Mouse (Mus musculus): ENCODE measurements around the gene Antxr1. TPM values are rescaled to one million over a fixed set of nuclear protein-coding genes. Genes with fewer than 3 reads are reported as not detected.

Antxr1 gene
- polyA plus RNA-seq, 1 experiment from 2014 or later, result 8.0 TPM

GRCm38 (mm10) chr6:87302746-87303145, 32.9 kb downstream of the Antxr1 start:
- Histone ChIP-seq H3K36me3 (ENCODE audit: control insufficient read depth, insufficient read depth, low read length) (no peaks in the 10 kb centered on the region), H3K27ac (ENCODE audit: low read length) (no peak overlapping the region), H3K9ac (ENCODE audit: low read length) (no peak overlapping the region), H3K4me3 (replicated peaks; ENCODE audit: low read length) (no peak overlapping the region), H3K27me3 (ENCODE audit: control insufficient read depth, insufficient read depth, low read length) (no peaks in the 10 kb centered on the region), H3K4me1 (ENCODE audit: control insufficient read depth, insufficient read depth, low read length) (no peaks in the 10 kb centered on the region), H3K4me2 (ENCODE audit: low read depth, low read length) (no peak overlapping the region), H3K9me3 (replicated peaks; ENCODE audit: control insufficient read depth, low read length) (no peaks in the 10 kb centered on the region)
- ATAC-seq (ENCODE audit: insufficient read depth, low FRiP score), result no peak
- WGBS, result 68% methylated on average over 5 of the region's 5 CpGs

- WGBS, result 47% methylated on average over 4 of the region's 4 CpGs
- ATAC-seq (ENCODE audit: insufficient read depth, low FRiP score), result no peak
Measured at GRCm38 (mm10) chr6:87301991-87302390, 33.6 kb downstream of the Antxr1 start.

GRCm38 (mm10) chr6:87294904-87295303, 40.7 kb downstream of the Antxr1 start:
- Histone ChIP-seq H3K27ac (ENCODE audit: low read length) (no peak overlapping the region), H3K36me3 (ENCODE audit: control insufficient read depth, insufficient read depth, low read length) (no peaks in the 10 kb centered on the region), H3K9ac (ENCODE audit: low read length) (no peak overlapping the region), H3K4me1 (ENCODE audit: control insufficient read depth, insufficient read depth, low read length) (no peaks in the 10 kb centered on the region), H3K9me3 (replicated peaks; ENCODE audit: control insufficient read depth, low read length) (no peaks in the 10 kb centered on the region), H3K27me3 (ENCODE audit: control insufficient read depth, insufficient read depth, low read length) (no peaks in the 10 kb centered on the region), H3K4me3 (replicated peaks; ENCODE audit: low read length) (no peak overlapping the region), H3K4me2 (ENCODE audit: low read depth, low read length) (no peak overlapping the region)
- 75% methylated on average over 3 of the region's 3 CpGs for WGBS
- no peak for ATAC-seq (ENCODE audit: insufficient read depth, low FRiP score)

More at GRCm38 (mm10) chr6:87301991-87302390, 33.6 kb downstream of the Antxr1 start:
- Histone ChIP-seq H3K27ac (ENCODE audit: low read length) (no peak overlapping the region), H3K4me2 (ENCODE audit: low read depth, low read length) (no peak overlapping the region), H3K36me3 (ENCODE audit: control insufficient read depth, insufficient read depth, low read length) (no peaks in the 10 kb centered on the region), H3K9ac (ENCODE audit: low read length) (no peak overlapping the region), H3K4me3 (replicated peaks; ENCODE audit: low read length) (no peak overlapping the region), H3K4me1 (ENCODE audit: control insufficient read depth, insufficient read depth, low read length) (no peaks in the 10 kb centered on the region), H3K27me3 (ENCODE audit: control insufficient read depth, insufficient read depth, low read length) (no peaks in the 10 kb centered on the region), H3K9me3 (replicated peaks; ENCODE audit: control insufficient read depth, low read length) (no peaks in the 10 kb centered on the region)

DNA sequence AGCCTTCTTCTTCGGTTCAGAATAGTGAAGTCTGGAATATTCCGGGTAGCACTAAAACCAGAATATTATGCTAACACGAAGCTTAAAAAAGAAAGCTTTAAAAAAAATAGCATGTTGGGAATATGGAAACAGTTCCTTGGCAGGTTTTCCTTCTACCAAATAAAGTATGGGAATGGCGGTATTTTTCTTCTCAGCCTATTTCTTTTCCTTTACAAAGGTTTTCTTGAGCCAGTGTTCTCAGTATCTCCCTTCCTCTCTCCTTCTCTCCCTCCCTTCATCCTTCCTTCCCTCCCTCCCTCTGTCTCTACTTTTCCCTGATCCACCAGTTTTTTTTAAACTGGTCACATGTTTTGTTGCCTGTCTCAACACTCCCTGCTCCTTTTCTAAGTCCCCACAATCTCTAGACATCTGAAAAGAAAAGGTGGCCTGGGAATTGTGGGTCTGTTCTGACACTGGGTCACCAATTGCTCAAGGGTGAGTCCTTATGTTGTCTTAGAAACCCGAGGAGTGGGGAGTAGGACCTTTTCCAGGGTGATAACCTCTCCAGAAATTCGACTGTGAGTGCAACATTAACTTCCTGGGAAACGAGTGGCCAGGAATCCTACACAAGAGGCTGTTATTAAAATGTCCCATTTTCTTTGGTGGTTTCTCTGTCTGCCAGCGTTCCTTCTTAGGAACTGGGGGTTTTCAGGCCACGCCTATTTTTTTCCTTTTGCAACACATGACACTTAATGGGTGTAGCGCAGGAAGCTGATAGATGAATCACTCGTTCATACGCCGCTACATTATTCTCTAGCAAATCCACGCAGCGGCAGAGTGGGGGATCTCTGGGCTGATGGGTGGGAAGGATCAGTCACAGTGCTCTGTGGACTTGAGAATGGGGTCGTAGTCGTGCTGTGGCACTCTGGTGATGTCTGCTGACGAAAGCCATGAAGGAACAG, 42.4 kb downstream of the Antxr1 start:
- no peaks in the 10 kb centered on the region for H3K4me1 ChIP-seq (ENCODE audit: control insufficient read depth, insufficient read depth, low read length)
- H3K9me3 ChIP-seq (replicated peaks; ENCODE audit: control insufficient read depth, low read length), result no peaks in the 10 kb centered on the region
- H3K9ac ChIP-seq (ENCODE audit: low read length), result no peak overlapping the region
- no peaks in the 10 kb centered on the region for H3K36me3 ChIP-seq (ENCODE audit: control insufficient read depth, insufficient read depth, low read length)
- H3K4me2 ChIP-seq (ENCODE audit: low read depth, low read length), result no peak overlapping the region
- ATAC-seq (ENCODE audit: insufficient read depth, low FRiP score), result no peak
- 78% methylated on average over 18 of the region's 18 CpGs for WGBS
- no peak overlapping the region for H3K27ac ChIP-seq (ENCODE audit: low read length)
- no peaks in the 10 kb centered on the region for H3K27me3 ChIP-seq (ENCODE audit: control insufficient read depth, insufficient read depth, low read length)
- no peak overlapping the region for H3K4me3 ChIP-seq (replicated peaks; ENCODE audit: low read length)

GRCm38 (mm10) chr6:87287251-87287650, 48.4 kb downstream of the Antxr1 start:
- Histone ChIP-seq H3K9ac (ENCODE audit: low read length) (no peak overlapping the region), H3K4me2 (ENCODE audit: low read depth, low read length) (no peak overlapping the region), H3K4me1 (ENCODE audit: control insufficient read depth, insufficient read depth, low read length) (peaks cover 23% of the 10 kb centered on the region), H3K4me3 (replicated peaks; ENCODE audit: low read length) (no peak overlapping the region), H3K36me3 (ENCODE audit: control insufficient read depth, insufficient read depth, low read length) (no peaks in the 10 kb centered on the region), H3K27me3 (ENCODE audit: control insufficient read depth, insufficient read depth, low read length) (no peaks in the 10 kb centered on the region), H3K27ac (ENCODE audit: low read length) (no peak overlapping the region), H3K9me3 (replicated peaks; ENCODE audit: control insufficient read depth, low read length) (no peaks in the 10 kb centered on the region)
- no peak for ATAC-seq (ENCODE audit: insufficient read depth, low FRiP score)
- 63% methylated on average over 6 of the region's 6 CpGs for WGBS

GRCm38 (mm10) chr6:87285365-87285749, 50.3 kb downstream of the Antxr1 start:
- Histone ChIP-seq H3K4me1 (ENCODE audit: control insufficient read depth, insufficient read depth, low read length) (peaks cover 26% of the 10 kb centered on the region), H3K4me2 (ENCODE audit: low read depth, low read length) (no peak overlapping the region), H3K9me3 (replicated peaks; ENCODE audit: control insufficient read depth, low read length) (no peaks in the 10 kb centered on the region), H3K27me3 (ENCODE audit: control insufficient read depth, insufficient read depth, low read length) (no peaks in the 10 kb centered on the region), H3K36me3 (ENCODE audit: control insufficient read depth, insufficient read depth, low read length) (no peaks in the 10 kb centered on the region), H3K4me3 (replicated peaks; ENCODE audit: low read length) (no peak overlapping the region), H3K9ac (ENCODE audit: low read length) (no peak overlapping the region), H3K27ac (ENCODE audit: low read length) (peak overlapping the region; percentile 68)
- ATAC-seq (ENCODE audit: insufficient read depth, low FRiP score), result peak; percentile 38
- WGBS, result 47% methylated on average over 7 of the region's 7 CpGs

- Histone ChIP-seq H3K27me3 (ENCODE audit: control insufficient read depth, insufficient read depth, low read length) (no peaks in the 10 kb centered on the region), H3K9ac (ENCODE audit: low read length) (no peak overlapping the region), H3K4me2 (ENCODE audit: low read depth, low read length) (no peak overlapping the region), H3K36me3 (ENCODE audit: control insufficient read depth, insufficient read depth, low read length) (no peaks in the 10 kb centered on the region), H3K4me3 (replicated peaks; ENCODE audit: low read length) (no peak overlapping the region), H3K4me1 (ENCODE audit: control insufficient read depth, insufficient read depth, low read length) (peaks cover 26% of the 10 kb centered on the region), H3K9me3 (replicated peaks; ENCODE audit: control insufficient read depth, low read length) (no peaks in the 10 kb centered on the region), H3K27ac (ENCODE audit: low read length) (peak overlapping the region; percentile 68)
- no peak for ATAC-seq (ENCODE audit: insufficient read depth, low FRiP score)
- 43% methylated on average over 11 of the region's 11 CpGs for WGBS
Measured at GRCm38 (mm10) chr6:87284716-87285364, 50.8 kb downstream of the Antxr1 start.

- 23% methylated on average over 8 of the region's 8 CpGs for WGBS
- H3K27ac ChIP-seq (ENCODE audit: low read length), result peak overlapping the region; percentile 43
Measured at GRCm38 (mm10) chr6:87282346-87282781, 53.3 kb downstream of the Antxr1 start.

DNA sequence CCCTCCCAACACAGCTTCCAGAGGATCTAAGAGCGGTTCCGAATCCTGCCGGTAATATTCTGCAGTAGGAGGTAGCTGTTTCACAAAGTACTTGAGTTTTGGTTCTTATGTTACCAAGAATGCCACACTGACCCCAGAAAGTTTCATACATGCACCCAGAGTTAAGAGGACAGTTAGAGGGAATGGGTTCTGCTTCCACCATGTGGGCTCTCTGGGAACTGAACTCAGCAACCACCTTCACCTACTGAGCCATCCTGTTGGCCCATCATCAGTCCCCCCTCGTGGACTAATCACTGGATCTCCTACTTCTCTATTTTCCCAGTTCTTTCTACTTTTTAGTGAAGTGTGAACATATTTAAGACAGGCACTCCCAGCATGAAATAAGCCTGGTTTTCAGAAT, 53.9 kb downstream of the Antxr1 start:
- H3K27ac ChIP-seq (ENCODE audit: low read length), result peak overlapping the region; percentile 43; the same call in 1 of the 2 replicates
- 87% methylated on average over 4 of the region's 4 CpGs for WGBS
- H3K27me3 ChIP-seq (ENCODE audit: control insufficient read depth, insufficient read depth, low read length), result no peaks in the 10 kb centered on the region
- H3K4me3 ChIP-seq (replicated peaks; ENCODE audit: low read length), result no peak overlapping the region
- H3K4me2 ChIP-seq (ENCODE audit: low read depth, low read length), result no peak overlapping the region
- no peaks in the 10 kb centered on the region for H3K36me3 ChIP-seq (ENCODE audit: control insufficient read depth, insufficient read depth, low read length)
- no peaks in the 10 kb centered on the region for H3K9me3 ChIP-seq (replicated peaks; ENCODE audit: control insufficient read depth, low read length)
- ATAC-seq (ENCODE audit: insufficient read depth, low FRiP score), result no peak
- H3K9ac ChIP-seq (ENCODE audit: low read length), result no peak overlapping the region
- peaks cover 43% of the 10 kb centered on the region for H3K4me1 ChIP-seq (ENCODE audit: control insufficient read depth, insufficient read depth, low read length)

More at GRCm38 (mm10) chr6:87282346-87282781, 53.3 kb downstream of the Antxr1 start:
- peaks cover 38% of the 10 kb centered on the region for H3K4me1 ChIP-seq (ENCODE audit: control insufficient read depth, insufficient read depth, low read length)
- H3K4me3 ChIP-seq (replicated peaks; ENCODE audit: low read length), result no peak overlapping the region
- H3K9me3 ChIP-seq (replicated peaks; ENCODE audit: control insufficient read depth, low read length), result no peaks in the 10 kb centered on the region
- no peak overlapping the region for H3K4me2 ChIP-seq (ENCODE audit: low read depth, low read length)
- H3K27me3 ChIP-seq (ENCODE audit: control insufficient read depth, insufficient read depth, low read length), result no peaks in the 10 kb centered on the region
- no peaks in the 10 kb centered on the region for H3K36me3 ChIP-seq (ENCODE audit: control insufficient read depth, insufficient read depth, low read length)
- ATAC-seq (ENCODE audit: insufficient read depth, low FRiP score), result peak; percentile 41
- no peak overlapping the region for H3K9ac ChIP-seq (ENCODE audit: low read length)

All from stomach, embryonic 16.5 days (tissue).